Mouse (Mus musculus): Measurements from ENCODE around the gene Stx5a. TPM values are rescaled to one million over a fixed set of nuclear protein-coding genes. Genes with fewer than 3 reads are reported as not detected.
A peak's percentile ranks its signal among the peaks of the same experiment; 100 is the strongest.
"Not testable (repeated sequence)": the region's sequence is repeated elsewhere in the genome, so short reads cannot be mapped to it uniquely, and the experiment has no call there.

The Stx5a gene
- total RNA-seq, 2 experiments from 2014 or later: 35.6 to 46.3 TPM

DNA sequence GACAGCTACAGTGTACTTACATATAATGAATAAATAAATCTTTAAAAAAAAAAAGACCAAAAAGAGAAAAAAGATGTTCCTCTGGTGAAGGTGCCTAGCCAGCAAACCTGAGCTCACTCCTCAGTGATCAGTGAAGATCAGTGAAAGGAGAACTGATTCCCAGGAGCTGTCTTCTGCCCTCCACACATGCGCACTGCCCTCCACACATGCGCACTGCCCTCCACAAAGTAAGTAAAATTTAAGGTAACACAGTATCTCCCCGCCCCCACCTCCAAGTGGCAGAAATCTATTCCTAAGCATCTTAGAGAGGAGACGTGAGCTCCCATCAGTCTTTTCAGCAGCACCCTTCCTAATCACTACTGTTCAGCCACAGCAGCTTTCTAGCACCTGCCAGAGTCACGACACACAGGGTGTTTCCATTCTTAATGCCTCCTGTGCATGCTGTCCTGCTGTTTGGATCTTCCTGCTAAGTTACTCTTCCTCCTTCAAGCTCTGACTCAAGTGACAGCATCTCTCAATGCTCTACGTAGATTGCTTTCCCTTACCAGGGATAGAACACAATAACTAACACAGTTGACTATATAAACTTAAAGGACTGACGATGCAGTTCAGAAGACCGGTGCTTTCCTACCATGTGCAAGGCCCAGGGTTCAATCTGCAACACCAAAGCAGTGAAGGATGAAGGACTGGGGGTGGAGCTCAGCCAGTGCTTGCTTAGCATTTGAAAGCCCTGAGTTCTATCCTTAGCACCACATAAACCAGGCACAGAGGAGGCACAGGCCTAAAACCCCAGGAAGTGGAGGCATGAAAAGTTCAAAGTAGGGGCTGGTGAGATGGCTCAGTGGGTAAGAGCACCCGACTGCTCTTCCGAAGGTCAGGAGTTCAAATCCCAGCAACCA lies 25.1 kb upstream of the Stx5a start:
- DNase-seq: no peak

- DNase-seq: no peak
These were observed 24.3 kb upstream of the Stx5a start for GRCm38 (mm10) chr19:8716767-8717475.

DNA sequence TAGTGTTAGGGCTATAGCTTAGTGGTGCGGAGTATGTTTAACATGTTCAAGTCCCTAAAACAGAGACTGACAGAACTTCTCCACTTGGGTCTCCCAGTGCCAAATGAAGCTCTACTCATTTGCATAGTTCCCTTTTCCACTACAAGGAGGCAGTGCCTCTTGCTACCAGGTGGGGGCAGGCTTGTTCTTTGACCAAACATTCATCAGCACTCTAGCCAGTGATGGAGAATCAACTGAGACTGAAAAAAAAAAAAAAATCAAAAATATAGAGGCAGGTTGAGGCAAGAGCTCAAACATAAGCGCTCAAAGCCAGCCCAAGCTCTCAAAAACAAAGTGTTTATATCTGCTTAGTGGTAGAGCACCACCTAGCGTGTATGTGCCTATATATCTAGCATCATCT lies 22.9 kb upstream of the Stx5a start:
- peak; percentile 56 for DNase-seq

DNA sequence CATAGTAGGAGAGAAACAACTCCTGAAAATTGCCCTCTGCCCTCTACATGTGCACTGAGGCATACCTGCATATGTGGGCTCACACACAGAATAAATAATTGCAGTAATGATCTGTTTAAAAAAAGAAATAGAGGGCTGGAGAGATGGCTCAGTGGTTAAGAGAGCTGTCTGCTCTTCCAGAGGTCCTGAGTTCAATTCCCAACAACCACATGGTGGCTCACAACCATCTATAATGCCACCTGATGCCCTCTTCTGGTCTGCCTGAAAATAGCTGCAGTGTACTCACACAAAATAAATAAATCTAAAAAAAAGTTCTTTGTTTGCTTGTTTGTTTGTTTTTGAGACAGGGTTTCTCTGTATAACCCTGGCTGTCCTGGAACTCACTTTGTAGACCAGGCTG lies 22.2 kb upstream of the Stx5a start:
- DNase-seq: not testable (repeated sequence)

- no peak for DNase-seq
These were observed 19.8 kb upstream of the Stx5a start for GRCm38 (mm10) chr19:8721378-8721777.

- no peak for DNase-seq
These were observed 19.2 kb upstream of the Stx5a start for GRCm38 (mm10) chr19:8722021-8722420.

GRCm38 (mm10) chr19:8722559-8722906 lies 18.7 kb upstream of the Stx5a start:
- no peak for DNase-seq

GRCm38 (mm10) chr19:8722907-8723573 lies 18.2 kb upstream of the Stx5a start, which contains the start of gene Slc3a2:
Slc3a2 (minus strand) TSS chr19:8723369.
- DNase-seq: peak; percentile 89

DNA sequence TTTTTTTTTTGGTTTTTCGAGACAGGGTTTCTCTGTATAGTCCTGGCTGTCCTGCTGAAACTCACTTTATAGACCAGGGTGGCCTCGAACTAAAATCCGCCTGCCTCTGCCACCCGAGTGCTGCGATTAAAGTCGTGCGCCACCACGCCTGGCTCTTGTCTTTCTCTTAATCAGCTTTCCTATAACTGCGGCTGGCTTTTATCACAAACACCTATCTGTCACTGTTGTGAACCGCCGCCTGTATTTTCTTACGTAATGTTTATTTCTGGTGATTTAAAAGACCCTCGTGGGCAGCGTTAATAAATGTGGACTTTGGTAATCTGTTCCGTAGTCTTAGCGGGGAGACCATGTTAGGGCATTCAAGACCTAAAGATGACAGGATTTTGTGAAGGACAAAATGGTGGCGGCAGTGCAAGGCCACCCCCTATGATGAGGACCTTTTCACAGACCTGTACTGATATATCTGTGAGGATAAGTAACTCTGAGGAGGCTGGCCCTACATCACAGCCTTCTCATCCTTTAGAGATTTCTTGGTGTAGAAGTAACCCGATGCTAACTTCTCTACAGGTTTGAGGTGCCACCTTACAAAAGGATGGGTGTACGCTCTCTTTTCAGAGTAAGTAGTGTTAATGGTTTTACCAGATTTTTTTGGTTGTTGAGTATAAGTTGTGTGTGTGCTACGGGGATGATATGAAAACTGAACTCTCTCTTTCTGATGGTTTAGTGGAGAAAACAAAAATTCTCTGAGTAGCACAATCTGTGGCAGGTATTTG lies 17.5 kb upstream of the Stx5a start:
- DNase-seq: no peak

DNA sequence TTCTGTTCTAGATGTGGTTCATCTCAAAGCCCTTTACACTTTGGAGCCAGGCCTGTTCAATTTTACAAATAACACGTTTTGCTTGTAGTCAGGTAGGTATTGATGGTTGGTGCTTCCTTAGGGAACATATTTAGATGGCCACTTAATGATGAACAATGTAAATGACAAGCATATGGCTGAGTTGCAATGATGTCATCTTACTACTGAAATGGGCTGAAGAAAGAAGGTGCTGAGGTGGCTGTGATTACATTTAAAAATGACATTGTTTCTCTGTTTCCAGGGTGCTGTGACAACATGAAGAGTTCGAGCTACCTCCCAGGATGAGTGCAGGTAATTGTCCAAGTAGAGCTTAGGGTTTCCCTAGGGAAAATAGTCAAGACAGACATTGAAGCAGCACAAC lies 16.8 kb upstream of the Stx5a start:
- DNase-seq: no peak

DNA sequence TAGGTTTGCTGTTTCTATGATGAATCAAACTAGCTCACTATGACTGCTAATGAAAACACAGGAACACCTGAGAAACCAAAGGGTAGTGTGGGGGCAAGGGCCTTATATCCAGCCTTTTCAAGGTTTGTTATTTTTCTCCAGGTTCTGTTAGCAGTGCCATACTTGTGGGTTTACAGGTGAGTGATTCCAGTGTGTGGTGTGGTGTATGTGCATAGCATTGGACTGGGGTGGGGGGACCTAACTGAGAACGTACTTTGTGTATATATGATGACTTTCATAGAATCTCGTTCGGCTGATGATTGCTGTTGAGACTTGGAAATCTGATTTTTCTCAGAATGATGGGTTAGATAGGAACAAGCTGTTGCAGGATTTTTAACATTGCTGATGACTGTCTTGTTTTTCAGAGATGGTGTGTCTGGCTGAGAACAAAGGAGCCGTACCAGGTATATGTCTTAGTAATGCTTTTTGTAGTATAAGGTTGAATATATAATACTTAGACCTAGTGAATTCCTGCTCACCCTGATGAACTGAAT lies 16.1 kb upstream of the Stx5a start:
- no peak for DNase-seq

- no peak for DNase-seq
These were observed 14.4 kb upstream of the Stx5a start for GRCm38 (mm10) chr19:8726609-8727390.

DNA sequence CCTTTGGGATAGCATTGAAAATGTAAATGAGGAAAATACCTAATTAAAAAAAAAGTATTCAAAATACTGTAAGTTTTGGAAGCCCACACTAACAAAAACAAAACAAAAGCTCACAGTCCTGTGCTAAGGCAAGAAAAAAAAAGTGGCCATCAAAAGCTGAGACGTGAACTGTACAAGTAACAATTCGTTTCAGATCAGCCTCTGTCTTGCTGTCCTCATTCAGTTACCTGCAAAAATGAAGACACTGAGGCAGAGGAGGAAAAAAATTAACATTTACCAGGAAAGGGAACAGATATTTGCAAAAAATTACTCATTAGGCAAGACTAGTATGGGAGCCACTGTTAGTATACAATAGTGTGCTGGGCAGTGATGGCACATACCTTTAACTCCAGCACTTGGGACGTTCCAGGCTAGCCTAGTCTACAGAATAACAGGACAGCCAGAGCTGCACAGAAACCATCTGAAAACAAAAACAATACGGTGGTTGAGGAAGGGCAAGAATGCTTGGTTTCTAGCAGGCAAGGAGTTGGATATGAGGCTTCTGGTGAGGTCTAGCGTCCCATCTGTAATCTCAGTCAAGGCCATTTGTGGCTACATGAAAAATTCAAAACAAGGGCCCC lies 13.6 kb upstream of the Stx5a start:
- DNase-seq: no peak

GRCm38 (mm10) chr19:8728335-8729099 lies 12.7 kb upstream of the Stx5a start:
- DNase-seq: not testable (repeated sequence)

DNA sequence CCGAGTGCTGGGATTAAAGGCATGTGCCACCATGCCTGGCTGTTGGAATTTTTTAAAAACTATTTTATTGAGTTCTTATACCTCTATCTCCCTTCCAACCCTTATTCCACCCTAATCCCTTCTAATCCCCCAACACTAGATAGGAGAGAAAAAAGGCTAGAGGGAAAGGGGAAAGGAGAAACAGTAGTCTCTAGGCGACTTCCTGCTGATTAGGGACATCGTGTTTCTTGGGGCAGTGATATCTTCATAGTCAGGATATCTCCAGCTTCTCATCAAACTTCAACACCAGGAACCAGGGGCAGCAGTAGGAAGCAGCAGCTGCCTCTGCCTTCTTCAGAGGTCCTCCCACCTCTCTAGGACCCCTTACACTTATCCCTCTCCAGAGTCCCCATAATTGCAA lies 6.9 kb upstream of the Stx5a start:
- DNase-seq: no peak

DNA sequence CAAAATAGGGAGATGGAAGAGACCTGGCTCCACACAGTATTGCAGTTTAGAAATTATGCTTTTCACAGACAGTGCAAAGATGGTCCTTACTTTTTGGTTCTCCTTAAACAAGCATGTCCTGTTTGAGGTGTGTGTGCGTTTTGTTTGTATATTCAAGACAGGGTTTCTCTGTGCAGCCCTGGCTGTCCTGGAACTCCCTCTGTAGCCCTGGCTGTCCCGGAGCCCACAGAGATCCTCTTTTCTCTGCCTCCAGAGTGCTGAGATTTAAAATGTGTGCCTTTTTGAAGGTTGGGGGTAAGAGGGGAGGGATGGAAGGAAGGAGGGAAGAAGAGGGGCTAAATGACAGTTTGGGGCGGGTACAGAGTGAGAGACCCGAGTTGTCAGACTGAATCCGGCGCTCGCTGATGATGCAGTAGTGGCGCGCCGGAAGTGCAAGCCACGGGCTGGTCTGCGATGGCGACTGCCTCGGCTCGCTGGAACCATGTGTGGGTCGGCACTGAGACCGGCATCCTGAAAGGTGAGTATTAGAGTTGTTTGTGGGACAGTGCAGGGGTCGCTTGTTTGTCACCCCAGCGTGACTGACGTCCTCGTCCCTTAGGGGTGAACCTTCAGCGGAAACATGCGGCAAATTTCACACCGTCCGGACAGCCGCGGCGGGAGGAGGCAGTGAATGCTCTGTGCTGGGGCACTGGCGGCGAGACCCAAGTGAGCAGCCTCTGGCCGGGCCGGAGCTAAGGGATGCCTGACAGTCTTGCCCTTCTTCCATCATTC lies 5.6 kb upstream of the Stx5a start, which contains the start of gene Wdr74:
Gene Wdr74, plus strand, starts transcription at position 439 of the 771 bp plus-strand sequence.
- peak; percentile 93 for DNase-seq

GRCm38 (mm10) chr19:8736160-8736467 lies 5.1 kb upstream of the Stx5a start:
- no peak for DNase-seq

DNA sequence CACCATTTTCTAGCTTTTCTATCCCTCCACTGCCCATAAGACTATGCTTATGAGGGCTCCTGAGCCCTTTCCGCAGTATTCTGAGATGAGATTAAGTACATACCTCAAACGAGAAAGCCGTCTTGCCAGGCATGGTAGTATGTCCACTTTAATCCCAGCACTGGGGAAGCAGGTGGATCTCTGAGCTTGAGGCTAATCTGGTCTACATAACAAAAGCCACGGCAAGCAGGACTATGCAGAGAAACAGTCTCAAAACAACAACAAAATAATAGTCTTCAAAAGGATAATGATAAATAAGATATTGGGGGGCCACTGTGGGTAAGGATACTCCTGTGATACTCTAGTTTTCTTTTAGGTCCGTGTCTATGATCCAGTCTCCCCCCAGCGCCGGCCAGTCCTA lies 2.3 kb upstream of the Stx5a start:
- no peak for DNase-seq

DNA sequence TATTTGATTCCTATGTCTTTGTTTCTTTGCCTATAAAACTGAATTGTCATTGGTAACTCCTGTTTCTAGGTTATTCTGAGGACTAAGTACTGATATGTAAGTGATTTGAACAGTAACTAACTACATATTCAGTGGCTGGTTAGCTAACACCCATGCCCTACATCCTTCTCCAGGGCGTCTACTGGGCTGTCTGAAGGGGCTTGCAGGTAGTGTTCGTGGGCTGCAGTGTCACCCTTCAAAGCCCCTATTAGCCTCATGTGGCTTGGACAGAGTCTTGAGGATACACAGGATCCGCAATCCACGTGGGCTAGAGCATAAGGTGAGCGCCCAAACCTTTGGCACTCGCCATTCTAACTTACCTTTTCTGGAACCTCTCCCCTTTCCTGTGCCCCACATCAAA lies 1.6 kb upstream of the Stx5a start:
- no peak for DNase-seq
